Mouse (Mus musculus): ENCODE data around the gene Prkcz.

DNA sequence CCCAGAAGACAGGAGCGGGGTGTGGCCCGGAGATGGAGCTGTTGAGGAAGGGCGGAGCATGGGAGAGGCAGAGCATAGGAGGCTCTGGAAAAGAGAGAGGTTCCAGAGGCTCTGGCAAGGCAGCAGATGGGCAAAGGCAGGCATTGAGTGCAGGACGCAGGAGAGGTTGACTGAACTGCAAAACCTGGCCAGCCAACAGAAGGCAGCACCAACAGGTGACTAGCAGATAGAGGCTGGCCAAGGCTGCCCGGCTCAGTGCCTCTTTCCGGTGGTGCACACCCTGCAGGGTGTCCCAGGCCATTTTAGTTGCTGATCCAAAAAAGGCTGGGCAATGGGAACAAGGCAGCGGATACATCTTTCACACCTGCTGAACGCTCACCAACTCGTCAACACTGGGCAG, 119.4 kb downstream of the Prkcz start:
- TF ChIP-seq CTCF (conservative IDR thresholded peaks at IDR 0.05; ENCODE audit: low read length) (no peak), POU5F1 (IDR thresholded peaks at IDR 0.05; ENCODE audit: borderline replicate concordance, low read length) (no peak), NANOG (IDR thresholded peaks at IDR 0.05; ENCODE audit: borderline replicate concordance, low read length) (no peak)

Data from E14TG2a.4 (cell line).